Mouse (Mus musculus) heart, postnatal 0 days (tissue): ENCODE results near the gene Nup210l.

ENCODE experiments used
- CTCF ChIP-seq: IDR thresholded peaks from 2 replicates; pipeline ENCODE4 v1.5.1; 2016; ENCODE audit warnings: antibody characterized with exemption, control low read depth, low read depth
- EP300 ChIP-seq: IDR thresholded peaks from 2 replicates; pipeline ENCODE4 v1.6.1; 2016; ENCODE audit warnings: antibody characterized with exemption, low read depth

DNA sequence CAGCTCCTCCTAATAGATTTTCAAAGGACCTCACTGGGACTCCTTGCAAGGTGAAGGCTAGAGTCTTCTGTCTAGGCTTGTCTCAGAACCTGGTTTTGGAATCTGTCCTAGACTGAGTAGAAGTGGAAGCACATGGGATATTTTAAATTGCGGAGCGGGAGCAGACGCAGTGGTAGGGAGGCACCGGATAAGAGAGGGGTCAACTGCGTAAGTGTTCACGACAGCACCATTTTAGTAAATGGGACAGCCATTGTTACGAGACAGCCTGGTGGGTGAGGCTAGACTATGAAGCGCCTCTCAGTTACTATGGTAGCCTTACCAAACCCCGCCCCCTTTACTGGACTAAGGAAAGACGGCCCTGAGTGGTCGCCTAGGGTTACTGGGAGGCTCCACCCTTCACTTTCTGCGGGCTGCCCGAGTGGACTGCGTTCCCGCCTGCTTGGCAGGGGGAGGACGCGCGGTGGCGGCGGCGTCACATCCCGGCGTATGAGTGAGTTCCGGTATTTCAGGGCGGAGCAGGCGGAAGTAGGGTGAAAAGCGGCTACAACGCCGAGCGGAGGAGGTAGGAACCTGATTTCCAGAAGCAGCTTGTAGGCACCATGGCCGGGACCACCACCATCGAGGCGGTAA, 24.7 kb upstream of the Nup210l start:
- peak; percentile 35; the same call in 1 of the 2 replicates for TF ChIP-seq EP300
- 0 out of 2 replicates have a peak, but pooled peaks have one; percentile 1 for TF ChIP-seq CTCF
